Mouse (Mus musculus) forebrain, embryonic 15.5 days (tissue): ENCODE measurements at regions not wholly inside any gene's neighbourhood (a gene's known extent, or its start where the extent isn't known, plus 50 kb on each side); places are given as distances from the start of the nearest gene placed in this dataset.
A peak's percentile ranks its signal among the peaks of the same experiment; 100 is the strongest.

ENCODE experiments used
- ATAC-seq: fragments of 200-750 bp; cut with Nextera tagmentation; replicated peaks from 2 replicates; pipeline ENCODE4 v1.8.0; 2017; ENCODE audit warnings: mild to moderate bottlenecking, moderate TSS enrichment, moderate library complexity
- H3K27ac ChIP-seq: fragments of 300-500 bp; sonication (generic); replicated peaks from 2 replicates; pipeline ENCODE4 v1.5.1; 2015; ENCODE audit warnings: mild to moderate bottlenecking, inconsistent platforms
- H3K27me3 ChIP-seq: fragments of 300-500 bp; sonication (generic); 2 replicates; pipeline ENCODE4 v1.6.1; 2015; ENCODE audit warnings: inconsistent platforms
- H3K36me3 ChIP-seq: fragments of 300-500 bp; sonication (generic); 2 replicates; pipeline ENCODE4 v1.6.1; 2015; ENCODE audit warnings: mild to moderate bottlenecking, inconsistent platforms
- H3K4me1 ChIP-seq: fragments of 300-500 bp; sonication (generic); 2 replicates; pipeline ENCODE4 v1.6.1; 2015; ENCODE audit warnings: inconsistent platforms
- H3K4me2 ChIP-seq: fragments of 300-500 bp; sonication (generic); replicated peaks from 2 replicates; pipeline ENCODE4 v1.6.1; 2015; ENCODE audit warnings: mild to moderate bottlenecking, inconsistent platforms
- H3K4me3 ChIP-seq: fragments of 300-500 bp; sonication (generic); 2 replicates; pipeline ENCODE4 v1.5.1; 2015; ENCODE audit warnings: mild to moderate bottlenecking, inconsistent platforms
- H3K9ac ChIP-seq: fragments of 300-500 bp; sonication (generic); replicated peaks from 2 replicates; pipeline ENCODE4 v1.6.1; 2015; ENCODE audit warnings: mild to moderate bottlenecking, inconsistent platforms
- H3K9me3 ChIP-seq: fragments of 300-500 bp; sonication (generic); 2 replicates; pipeline ENCODE4 v1.6.1; 2016; ENCODE audit warnings: inconsistent platforms
- WGBS: fragments of 180-500 bp; shearing (Covaris S2); methylation state at CpG from one replicate; pipeline ENCODE4 v1.1.7; 2015; ENCODE audit warnings: mixed read lengths; 5-methylcytosine and 5-hydroxymethylcytosine counted together

- H3K9me3 ChIP-seq: no peaks in the 10 kb centered on the region
- ATAC-seq: no peak
- no peak overlapping the region for H3K4me2 ChIP-seq
- no peak overlapping the region for H3K9ac ChIP-seq
- peaks cover 16% of the 10 kb centered on the region for H3K4me1 ChIP-seq
- no peaks in the 10 kb centered on the region for H3K36me3 ChIP-seq
- no peak overlapping the region for H3K4me3 ChIP-seq
- no peaks in the 10 kb centered on the region for H3K27me3 ChIP-seq
- H3K27ac ChIP-seq: no peak overlapping the region
Measured at GRCm38 (mm10) chr4:106859476-106859875, 51.0 kb upstream of the Ssbp3 start.

GRCm38 (mm10) chr4:106858357-106859088 is 52.0 kb upstream of the Ssbp3 start:
- no peak for ATAC-seq
- no peaks in the 10 kb centered on the region for H3K27me3 ChIP-seq
- H3K36me3 ChIP-seq: no peaks in the 10 kb centered on the region
- H3K27ac ChIP-seq: no peak overlapping the region
- no peak overlapping the region for H3K4me3 ChIP-seq
- H3K4me2 ChIP-seq: no peak overlapping the region
- WGBS: 69% methylated on average over 12 of the region's 13 CpGs
- no peak overlapping the region for H3K9ac ChIP-seq
- no peaks in the 10 kb centered on the region for H3K9me3 ChIP-seq
- peaks cover 23% of the 10 kb centered on the region for H3K4me1 ChIP-seq

GRCm38 (mm10) chr4:106855771-106856170 is 51.0 kb upstream of the Acot11 start:
- Histone ChIP-seq H3K27ac (no peak overlapping the region), H3K9me3 (no peaks in the 10 kb centered on the region), H3K36me3 (no peaks in the 10 kb centered on the region), H3K9ac (no peak overlapping the region), H3K4me1 (peaks cover 23% of the 10 kb centered on the region), H3K4me3 (no peak overlapping the region), H3K27me3 (no peaks in the 10 kb centered on the region), H3K4me2 (no peak overlapping the region)
- ATAC-seq: no peak
- WGBS: 6% methylated on average over 19 of the region's 19 CpGs

- H3K27ac ChIP-seq: peak overlapping the region; percentile 35; the same call in 1 of the 2 replicates
- peak overlapping the region; percentile 20 for H3K4me2 ChIP-seq
- no peak overlapping the region; the same call in 1 of the 2 replicates for H3K9ac ChIP-seq
- no peaks in the 10 kb centered on the region for H3K27me3 ChIP-seq
- H3K36me3 ChIP-seq: no peaks in the 10 kb centered on the region
- ATAC-seq: peak; percentile 79
- H3K9me3 ChIP-seq: no peaks in the 10 kb centered on the region
- 11% methylated on average over 15 of the region's 15 CpGs for WGBS
- 0 out of 2 replicates have a peak overlapping the region, but pooled peaks have one; percentile 0 for H3K4me3 ChIP-seq
- peaks cover 23% of the 10 kb centered on the region for H3K4me1 ChIP-seq
Measured at GRCm38 (mm10) chr4:106854361-106855309, 49.8 kb upstream of the Acot11 start.
